Mouse (Mus musculus) gastrocnemius, adult 18-20 months (tissue): Measurements from ENCODE around the gene Cpxm1. TPM values are rescaled to one million over a fixed set of nuclear protein-coding genes. Genes with fewer than 3 reads are reported as not detected.

Source experiments
- DNase-seq: peaks from one replicate; pipeline ENCODE4 v3.0.0; 2021; ENCODE audit warnings: low spot score
- long read RNA-seq, 2 experiments: library from polyadenylated mRNA; stranded (forward); transcript quantifications; one replicate each; pipeline ENCODE4 v2.0.0; 2021
- total RNA-seq, 2 experiments: library from RNA; stranded (reverse); gene quantifications; 2 replicates each; pipeline ENCODE4 v1.2.3; 2021

Gene Cpxm1
- total RNA-seq, result 1 to 10 TPM; 2.2 to 2.4 TPM
- long read RNA-seq, experiment 1, partial matches to known transcripts, result 1 of 4 reads
- long read RNA-seq, experiment 1, other reads (novel, unspliced or antisense), result 0 of 4 reads
- long read RNA-seq, experiment 2, partial matches to known transcripts, result 0 of 1 reads
- long read RNA-seq, experiment 2, other reads (novel, unspliced or antisense), result 0 of 1 reads

DNA sequence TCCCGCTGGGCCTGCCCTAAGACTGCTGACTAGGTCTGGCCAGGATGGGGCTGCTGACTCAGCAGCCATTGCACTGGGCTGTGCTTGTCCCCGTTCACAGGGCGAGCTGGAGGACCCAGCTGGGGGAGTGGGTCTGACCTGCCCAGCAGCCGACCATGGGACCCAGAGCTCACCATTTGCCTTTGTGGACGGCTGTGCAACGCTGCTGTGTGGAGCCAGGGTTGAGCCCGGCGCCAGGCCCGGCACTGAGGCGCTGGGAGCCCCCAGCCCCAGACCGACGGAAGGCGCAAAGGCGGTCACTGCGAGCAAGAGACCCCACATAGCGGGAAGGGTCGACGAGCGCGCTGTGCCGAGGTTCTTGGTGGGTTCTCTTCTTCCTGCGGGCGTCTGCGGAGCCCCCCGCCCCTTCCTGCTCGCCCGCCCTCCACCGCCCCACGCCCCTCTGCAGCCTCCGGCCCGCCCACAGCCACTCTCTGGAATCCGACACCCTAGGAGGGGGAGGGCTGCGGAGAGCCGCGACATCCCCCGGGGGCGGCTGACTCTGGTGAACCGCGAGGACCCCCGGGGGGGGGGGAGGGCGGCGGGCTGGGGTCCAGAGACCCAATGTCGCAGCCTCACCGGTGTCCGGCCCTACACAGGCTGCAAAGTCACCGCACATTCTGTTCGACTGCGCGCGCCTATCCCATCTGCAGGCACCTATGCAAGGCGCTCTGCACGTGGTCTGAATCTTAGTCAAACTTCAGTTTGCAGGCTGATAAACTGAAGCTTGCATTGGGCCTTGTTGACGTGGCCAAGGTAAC is at the start of gene Cpxm1:
Gene Cpxm1 (minus strand): TSS at position 389 of the 800 bp plus-strand sequence.
- peak; percentile 12 for DNase-seq

DNA sequence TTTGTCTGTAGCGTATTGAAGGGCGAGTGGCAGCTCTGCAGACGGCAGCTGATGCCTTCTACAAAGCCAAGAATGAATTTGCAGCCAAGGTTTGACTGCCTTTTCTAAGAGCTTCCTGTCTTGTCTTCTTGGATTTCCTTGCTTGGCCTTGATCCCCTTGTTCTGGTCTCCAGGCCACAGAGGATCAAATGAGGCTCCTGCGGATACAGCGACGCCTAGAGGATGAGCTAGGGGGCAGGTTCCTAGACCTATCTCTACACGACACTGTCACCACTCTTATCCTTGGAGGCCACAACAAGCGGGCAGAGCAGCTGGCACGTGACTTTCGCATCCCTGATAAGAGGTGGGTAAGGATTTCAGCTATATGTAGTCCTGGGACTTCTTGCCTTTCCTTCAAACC is 44.8 kb upstream of the Cpxm1 start:
- no peak for DNase-seq

DNA sequence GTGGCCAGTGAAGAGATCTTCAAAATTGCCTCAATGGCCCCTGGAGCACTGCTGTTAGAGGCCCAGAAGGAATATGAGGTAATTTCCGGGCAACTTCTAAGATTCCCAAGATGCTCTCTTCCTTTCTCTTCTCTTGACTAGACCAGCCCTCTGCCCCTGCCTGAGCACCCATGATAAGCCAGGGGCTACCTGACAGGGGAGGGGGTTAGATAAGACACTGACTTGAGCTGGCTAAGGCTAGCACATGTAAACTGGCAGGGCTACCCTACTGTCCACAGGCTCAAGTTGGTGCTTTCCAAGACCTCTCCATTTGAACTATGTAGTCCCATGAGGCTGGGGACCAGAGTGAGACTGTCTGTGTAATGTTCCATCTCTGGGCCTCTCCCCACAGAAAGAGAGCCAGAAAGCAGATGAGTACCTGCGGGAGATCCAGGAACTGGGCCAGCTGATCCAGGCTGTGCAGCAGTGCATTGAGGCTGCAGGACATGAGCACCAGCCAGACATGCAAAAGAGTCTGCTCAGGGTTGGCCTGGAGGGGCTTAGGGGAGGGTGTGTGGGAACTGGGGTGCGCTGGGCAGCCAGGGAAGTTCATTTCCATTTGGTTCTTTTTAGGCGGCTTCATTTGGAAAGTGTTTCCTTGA is 42.6 kb upstream of the Cpxm1 start:
- no peak for DNase-seq

DNA sequence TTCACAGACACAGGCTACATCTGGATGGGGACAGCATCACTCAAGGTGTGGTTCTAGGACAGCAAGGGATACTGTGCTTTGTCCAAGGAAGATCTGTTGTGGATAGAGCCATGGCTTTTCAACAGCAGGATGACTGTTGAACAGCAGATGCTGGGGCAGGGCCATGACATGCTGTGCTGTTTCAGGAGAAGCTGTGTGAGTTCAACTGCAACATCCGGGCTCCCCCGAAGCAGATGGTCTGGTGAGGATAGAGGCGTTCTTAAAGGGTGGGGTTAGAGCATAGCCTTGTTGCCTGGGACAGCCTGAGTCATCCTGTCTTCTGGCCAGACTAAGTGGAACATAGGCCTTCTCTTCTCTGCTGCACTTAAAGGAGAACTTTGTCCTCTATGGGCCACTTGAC is 41.5 kb upstream of the Cpxm1 start:
- DNase-seq, result no peak

DNA sequence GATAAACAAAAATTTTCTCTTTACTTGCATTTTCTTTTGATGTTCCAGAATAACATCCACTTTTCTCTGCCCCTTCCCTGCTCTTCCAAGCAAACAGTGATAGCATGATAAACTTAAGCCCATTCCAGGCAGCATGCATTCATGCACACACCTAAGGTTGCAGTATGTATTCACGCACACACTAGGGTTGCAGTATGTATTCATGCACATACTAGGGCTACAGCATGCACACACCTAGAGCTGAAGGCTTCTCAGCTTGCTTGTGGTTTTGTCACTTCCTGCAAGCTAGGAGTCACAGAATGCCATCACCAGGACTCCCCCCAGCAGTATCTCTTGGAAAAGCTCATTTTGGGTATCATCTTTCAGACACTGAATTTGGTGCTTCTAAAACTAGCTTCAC is 39.4 kb upstream of the Cpxm1 start:
- DNase-seq, result no peak

DNA sequence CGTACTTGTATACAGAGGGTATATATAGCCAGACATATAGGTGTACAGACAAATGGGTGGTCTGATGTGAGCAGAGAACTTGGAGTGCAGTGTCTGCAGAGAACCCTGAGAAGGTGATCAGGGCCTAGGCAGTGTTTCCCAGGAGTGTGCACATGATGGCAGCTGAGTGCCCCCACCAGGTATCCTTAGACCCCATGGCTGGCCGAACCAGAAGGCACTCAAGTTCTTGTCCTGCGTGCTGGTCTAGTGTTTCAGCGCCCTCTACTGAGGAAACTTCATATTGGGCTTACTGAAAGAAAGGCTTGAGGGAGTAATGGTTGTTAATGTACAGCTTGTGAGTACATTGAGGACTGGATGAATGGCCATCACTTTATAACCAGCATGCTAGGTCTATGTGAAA is 35.8 kb upstream of the Cpxm1 start:
- peak; percentile 48 for DNase-seq

DNA sequence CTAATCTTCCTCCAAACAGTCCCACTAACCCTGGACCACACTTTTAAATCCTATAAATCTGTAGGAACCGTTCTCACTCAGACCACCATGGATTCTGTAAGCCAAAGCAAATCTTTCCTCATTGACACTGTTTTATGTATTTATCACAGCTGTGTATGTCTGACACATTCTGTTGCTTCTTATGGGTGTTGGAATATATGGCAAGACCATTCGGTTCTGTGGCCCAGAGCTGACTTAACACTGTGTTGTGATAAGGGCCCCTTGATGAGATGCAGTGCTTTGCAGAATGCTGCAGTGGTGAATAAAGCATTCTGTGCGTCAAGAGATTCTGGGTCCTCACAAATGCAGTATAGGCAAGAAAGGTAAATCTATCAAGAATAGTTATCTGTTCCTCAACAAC is 34.8 kb upstream of the Cpxm1 start:
- no peak for DNase-seq

DNA sequence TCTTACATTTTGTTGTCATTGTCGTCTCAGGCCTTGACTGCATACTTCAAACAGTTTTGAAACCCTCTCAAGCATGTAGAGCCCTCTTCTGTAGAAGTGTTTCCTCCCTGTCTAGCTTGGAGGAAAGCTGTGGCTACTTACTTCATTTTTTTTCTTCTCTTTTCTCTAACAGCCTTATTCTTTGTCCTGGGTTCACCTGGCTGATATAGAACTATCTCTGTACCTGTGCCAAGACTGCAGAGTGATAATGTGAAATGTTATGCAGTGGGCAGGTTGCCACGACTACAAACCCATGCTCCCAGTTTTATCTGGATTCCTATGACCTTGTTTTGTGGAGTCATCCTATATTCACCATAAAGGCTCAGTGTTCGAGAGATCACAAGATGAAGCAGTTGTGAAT is 33.1 kb upstream of the Cpxm1 start:
- DNase-seq, result no peak

DNA sequence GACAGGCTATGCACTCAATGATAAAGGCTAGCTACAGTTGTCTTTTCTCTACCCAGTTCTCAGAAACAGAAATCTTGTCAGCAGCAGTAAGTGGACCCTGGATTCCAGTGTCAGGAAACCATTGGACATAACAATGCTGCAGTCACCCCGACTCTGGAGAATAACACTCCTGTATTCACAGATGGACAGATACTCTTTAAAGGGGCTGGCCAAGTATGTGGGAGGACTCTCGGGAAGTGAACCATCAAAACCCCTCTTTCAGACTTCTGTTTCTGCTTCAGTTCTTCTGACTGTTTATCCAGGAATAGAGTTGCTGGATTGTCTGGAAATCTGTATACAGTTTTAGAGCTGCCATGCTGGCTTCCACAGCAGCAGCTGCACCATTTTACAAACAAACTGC is 32.5 kb upstream of the Cpxm1 start:
- no peak for DNase-seq

DNA sequence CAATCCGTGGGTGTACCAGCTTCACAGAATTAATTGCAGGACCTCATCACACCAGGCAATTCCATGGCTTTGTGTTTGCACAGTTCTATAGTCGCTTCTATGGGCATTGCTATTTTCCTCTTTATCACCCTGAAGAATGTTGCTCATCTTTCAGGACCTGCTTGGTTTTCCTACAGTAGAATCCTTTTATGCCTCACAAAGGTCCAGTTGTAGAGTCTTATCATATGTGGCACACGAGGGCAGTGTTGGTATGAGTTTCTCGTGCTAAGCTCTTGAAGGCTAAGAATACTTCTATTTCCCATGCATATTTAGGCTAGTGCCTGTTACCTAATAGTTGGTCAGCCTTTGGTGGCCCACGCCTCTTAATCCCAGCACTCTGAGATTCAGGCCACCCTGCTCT is 27.7 kb upstream of the Cpxm1 start:
- no peak for DNase-seq

DNA sequence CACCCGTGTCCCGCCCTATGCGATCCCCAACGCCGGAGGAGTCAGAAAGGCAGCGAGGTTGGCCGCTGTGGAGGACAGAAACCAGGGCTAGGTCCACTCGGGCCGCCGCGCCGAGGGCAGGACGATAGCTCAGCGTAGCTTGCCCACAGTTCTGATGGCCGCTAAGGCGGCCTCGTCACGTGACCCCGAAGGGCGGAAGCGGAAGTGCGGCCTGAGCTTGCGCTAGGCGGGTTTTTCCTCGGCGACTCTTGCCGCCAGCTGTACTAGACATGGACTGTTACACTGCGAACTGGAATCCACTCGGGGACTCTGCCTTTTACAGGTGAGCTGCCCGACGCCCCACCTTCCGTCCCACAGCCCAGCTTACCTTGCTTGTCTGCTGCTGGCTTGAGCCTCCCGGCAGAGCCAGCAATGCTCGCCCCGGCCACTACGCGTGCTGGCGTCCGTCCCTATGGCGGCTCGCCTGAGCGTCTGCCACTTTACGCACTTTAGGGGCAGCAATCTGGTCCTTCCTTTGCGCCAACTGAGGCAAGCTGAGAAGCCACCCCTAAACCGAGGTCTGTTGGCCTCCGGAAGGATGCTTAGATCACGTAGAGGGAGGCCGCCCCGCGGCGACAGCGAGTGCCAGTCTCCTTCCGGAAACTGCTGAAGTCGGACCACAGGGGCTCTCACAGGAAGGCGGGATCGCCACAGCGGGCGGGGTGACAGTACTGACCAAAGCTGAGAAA is 26.9 kb upstream of the Cpxm1 start, which contains the start of the genes Vps16 and Pced1a:
Gene Vps16 (plus strand): TSS at position 214 of the 728 bp plus-strand sequence.
Gene Pced1a (minus strand): TSS at position 576 of the 728 bp plus-strand sequence.
- DNase-seq, result peak; percentile 92

DNA sequence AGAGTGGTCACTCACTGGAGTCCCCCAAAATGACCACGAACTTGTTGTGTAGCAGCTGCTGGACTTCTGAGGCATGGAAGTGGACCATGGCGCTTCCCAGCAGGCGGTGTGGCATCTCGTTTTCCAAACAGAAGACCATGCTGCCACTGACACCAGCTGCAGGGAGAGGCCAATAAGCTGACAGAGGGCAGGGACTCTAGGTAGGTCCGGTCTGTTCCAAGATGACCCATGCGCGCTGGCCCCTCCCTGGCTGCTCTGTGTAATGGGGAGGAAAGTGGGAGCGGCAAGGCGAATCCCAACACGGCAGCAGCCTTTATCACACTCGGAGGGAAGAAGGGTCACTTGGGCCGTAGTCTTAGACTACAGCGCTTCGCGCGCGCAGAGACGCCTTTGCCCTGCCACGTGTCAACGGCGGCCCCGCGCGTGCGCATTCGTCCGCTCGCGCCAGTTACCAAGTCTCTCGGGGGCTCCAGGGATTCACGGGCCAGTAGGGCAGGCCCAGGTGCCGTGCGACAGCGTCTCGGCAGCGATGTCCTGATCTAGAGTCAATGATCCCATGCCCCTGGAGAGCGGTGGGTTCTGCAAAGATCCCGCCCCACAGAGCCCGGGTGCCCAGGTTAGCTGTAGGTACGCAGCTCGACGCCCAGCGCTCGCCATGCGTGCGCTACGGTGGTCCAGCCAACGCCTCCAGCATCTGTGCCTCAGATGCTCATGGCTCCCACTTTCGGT is 26.2 kb upstream of the Cpxm1 start:
- peak; percentile 66 for DNase-seq

DNA sequence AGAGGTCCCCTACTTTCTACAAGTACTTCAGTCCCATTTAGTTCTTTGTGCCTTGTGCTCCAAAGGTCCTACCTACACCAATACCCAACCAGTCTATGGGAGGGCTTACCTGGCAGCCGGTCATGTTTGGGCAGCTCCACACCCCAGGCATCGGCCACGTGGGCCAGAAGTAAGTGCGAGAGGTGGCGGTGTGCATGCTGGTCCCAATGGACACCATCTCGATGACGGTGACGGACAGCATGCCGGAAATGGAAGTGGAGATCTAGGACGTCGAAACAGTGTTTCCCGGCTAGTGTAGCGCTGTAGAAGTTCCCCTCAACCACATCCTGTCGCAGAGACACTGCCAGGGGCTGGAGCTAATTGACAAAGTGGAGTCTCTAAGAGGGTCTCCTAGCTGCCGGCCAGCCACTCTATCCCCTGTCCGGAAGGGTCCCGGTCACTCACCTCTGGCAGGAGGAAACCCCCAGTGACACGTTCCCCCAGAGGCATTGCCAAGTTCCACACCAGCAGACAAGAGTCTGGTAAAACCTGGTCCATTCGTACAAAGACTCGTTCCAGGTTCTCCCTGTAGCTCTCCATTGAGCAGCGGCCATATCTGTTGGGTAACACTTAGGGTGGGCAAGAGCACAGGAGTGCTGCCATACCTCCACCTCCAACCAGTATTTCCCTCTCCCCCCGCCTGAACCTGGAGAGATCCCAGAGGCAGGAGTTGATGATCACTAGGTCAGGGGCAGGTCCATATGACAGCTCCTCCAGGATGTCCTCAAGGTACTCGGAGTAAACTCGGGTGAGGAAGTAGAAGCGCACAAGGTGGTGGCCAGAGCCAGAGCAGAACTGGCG is 24.6 kb upstream of the Cpxm1 start:
- no peak for DNase-seq

DNA sequence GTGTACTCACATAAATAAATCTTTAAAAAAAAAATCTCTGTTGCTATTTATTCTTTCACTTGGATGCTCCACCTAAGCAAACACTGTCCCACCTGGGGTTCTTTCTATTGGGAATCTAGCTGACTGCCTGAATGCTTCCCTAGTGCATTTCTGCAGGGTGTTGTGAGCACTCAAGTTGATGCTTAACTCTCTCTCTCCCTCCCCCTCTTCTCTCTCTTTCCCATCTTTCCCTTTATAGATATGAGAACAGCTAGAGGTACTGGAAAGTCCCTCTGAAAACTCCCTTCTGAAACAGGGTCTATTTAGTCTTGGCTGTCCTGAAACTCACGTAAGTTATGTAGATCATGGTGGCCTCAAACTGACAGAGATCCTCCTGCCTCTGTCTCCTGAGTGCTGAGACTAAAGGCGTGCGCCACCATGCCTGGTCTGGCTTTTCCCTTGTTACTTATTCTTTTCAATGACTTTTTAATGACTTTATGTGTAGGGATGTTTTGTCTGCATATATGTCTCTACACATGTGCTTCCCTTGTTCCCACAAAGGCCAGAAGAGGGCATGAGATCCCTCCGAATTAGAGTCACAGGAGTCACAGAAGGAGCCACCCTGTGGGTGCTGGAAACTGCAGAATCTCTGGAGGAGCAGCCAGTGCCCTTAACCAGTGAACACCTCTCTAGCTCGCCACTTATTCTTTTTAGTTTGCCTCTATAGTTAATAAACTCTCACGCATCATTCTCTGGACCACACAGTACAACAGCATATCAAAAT is 16.9 kb upstream of the Cpxm1 start:
- no peak for DNase-seq

DNA sequence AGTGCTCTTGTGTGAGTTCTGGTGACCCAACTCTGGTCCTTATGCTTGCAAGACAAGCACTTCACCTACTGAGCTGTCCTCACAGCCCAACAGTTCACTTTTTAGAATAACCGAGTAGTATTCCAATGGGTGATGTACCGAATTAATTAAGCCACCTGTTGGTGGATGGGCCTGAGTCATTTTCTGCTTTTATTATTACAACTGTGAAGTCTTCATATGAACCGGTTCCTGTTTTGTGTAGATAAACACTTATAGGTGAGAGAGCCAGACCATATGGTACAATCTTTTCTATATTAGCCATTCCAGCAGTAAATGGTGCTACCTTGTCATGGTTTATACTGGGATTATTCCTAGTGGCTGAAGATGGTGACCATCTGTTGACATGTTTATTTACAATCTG is 15.4 kb upstream of the Cpxm1 start:
- no peak for DNase-seq

DNA sequence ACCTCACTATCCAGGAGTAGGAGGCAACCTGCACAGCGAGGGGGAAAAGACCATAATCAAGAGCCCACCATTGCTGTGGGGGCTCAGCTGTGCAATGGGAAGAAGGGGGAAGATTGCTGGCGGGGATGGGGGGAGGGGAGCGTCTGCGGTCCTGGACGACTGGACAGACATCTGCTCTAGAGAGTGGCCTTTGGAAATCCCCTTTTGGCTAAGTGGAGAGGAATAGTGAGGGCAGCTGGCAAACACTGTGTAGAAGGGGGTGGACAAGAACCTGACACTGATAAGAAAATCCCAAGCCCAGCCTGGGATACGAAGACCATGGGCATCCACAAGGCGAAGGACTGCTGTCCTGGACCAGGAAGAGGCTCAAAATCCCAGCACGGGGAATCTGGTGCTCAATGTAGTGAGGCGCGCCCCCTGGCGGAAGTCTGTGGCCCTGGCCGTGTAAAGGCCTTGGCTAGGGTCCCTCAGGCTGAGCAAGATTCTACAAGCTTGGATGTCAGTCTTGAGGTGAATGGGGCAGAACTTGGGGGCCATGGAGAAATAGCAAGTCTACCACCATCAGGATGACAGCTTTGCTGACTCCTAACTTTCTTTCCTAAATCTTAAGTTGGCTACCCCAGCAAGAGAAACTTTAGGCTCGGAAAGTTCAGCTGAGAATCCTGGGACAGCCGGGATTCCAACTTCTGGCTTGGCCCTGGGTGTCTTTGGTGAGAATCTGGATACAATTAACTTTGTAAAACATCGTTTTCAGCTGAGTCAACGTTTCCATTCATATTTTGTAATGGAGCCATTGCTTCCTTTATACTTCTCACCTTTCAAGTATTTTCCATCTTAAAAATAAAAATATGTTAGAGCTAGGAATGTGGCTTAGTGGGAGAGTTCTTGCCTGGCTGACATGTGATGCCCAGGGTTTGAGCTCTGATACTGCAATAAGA is 14.5 kb upstream of the Cpxm1 start:
- peak; percentile 88 for DNase-seq

DNA sequence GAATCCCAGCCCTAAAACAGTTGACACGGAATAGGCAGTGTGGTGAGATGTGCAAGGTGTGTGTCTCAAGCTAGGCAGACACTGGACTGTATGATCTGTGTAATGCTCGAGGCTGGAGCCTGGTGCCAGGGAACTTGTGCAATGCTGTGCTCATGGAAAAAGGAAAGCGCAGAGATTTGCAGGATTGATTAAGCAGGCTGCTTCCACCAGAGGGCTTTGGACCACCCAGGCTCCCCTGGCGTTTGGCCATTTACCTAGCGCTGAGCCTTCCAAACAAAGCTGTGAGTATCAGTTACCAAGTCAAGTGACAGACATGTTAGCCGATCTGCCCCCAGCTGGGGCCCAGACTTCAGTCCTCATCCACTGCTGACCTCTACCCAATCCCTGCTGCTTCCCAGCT is 10.8 kb upstream of the Cpxm1 start:
- no peak for DNase-seq

DNA sequence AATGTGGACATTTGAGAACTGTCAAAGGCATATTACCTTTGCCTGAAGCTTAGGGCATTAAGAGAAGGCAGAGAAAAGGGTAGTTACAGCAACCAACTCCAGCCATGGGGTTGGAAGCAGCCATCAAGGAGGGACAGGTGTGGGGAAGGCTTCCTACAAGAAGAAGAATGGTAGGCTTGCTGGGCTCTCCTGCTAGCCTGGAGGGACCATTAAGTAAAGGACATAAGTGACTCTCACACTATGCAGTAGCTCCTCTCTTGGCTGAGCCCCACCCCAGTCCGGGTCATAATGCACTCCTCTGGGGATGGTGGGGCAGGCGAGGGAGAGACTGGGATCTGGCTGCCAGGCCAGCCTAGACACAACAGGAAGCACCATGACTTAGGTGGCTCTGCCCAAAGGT is 8.8 kb upstream of the Cpxm1 start, which contains the start of gene Tmem239:
Gene Tmem239 (plus strand): TSS at position 301 of the 400 bp plus-strand sequence.
- DNase-seq, result no peak
